9 mouse cellular contexts compared by ENCODE assay signal in genomic region chr14:78535366-78535765, GRCm38 (mm10). TPM values are rescaled to one million over a fixed set of nuclear protein-coding genes. Genes with fewer than 3 reads are reported as not detected.
DNase-seq lines count a peak whose midpoint lies in the region; ATAC-seq and TF ChIP-seq lines count a peak whose summit lies in the region.
"Had no signal": no experiment of that assay in that cellular context is flagged by ENCODE, and none has a peak within 500 bp of the region (broad histone marks: within the 10 kb centered on the region; RNA-seq: fewer than 3 reads in every experiment).

No protein-coding gene starts in this region.

- peak overlapping the region; percentile 45 for H3K4me3 ChIP-seq in lung, adult 2 months (replicated peaks; ENCODE audit: extremely low read depth, low read depth, low read length)
- peak overlapping the region; percentile 82 for H3K4me3 ChIP-seq in embryonic facial prominence, embryonic 14.5 days (ENCODE audit: low read depth, low read length)
- H3K4me3 ChIP-seq in intestine, postnatal 0 days (ENCODE audit: low read depth, low read length): peak overlapping the region; percentile 83
- peak overlapping the region; percentile 97 for H3K4me3 ChIP-seq in neural tube, embryonic 15.5 days (replicated peaks)

- no peaks in the 10 kb centered on the region for H3K9me3 ChIP-seq in embryonic facial prominence, embryonic 14.5 days (ENCODE audit: control insufficient read depth, low read length)
- H3K9me3 ChIP-seq in intestine, postnatal 0 days (ENCODE audit: control insufficient read depth): no peaks in the 10 kb centered on the region
- no peaks in the 10 kb centered on the region for H3K9me3 ChIP-seq in neural tube, embryonic 15.5 days (replicated peaks)

- no peak for TF ChIP-seq POLR2A in lung, adult 2 months (IDR thresholded peaks at IDR 0.05; ENCODE audit: borderline replicate concordance, extremely low read depth, low read depth, low read length)

- no peak for DNase-seq in lung, adult 2 months
- DNase-seq in lung, postnatal 14 days: no peak
- no peak for DNase-seq in embryonic facial prominence, embryonic 14.5 days (ENCODE audit: low spot score)
- no peak for DNase-seq in layer of hippocampus, postnatal 25 days (ENCODE audit: extremely low spot score in 1 of 2, low spot score in 1 of 2)
- no peak for DNase-seq in spleen, postnatal 14 days (ENCODE audit: low spot score in 2 of 2)
- DNase-seq in spleen, postnatal 36 days (ENCODE audit: low spot score in 2 of 2): no peak
- DNase-seq: kidney, postnatal 10 days had no signal

- H3K9ac ChIP-seq in embryonic facial prominence, embryonic 14.5 days (ENCODE audit: low read depth, low read length): peak overlapping the region; percentile 94
- H3K9ac ChIP-seq in intestine, postnatal 0 days (ENCODE audit: low read depth, low read length): peak overlapping the region; percentile 97; the same call in 1 of the 2 replicates
- H3K9ac ChIP-seq in neural tube, embryonic 15.5 days (replicated peaks): peak overlapping the region; percentile 98

- H3K27ac ChIP-seq in embryonic facial prominence, embryonic 14.5 days (replicated peaks; ENCODE audit: low read depth, low read length): 0 out of 2 replicates have a peak overlapping the region, but pooled peaks have one; percentile 34
- H3K27ac ChIP-seq in intestine, postnatal 0 days (ENCODE audit: low read depth, low read length): no peak overlapping the region
- H3K27ac ChIP-seq in neural tube, embryonic 15.5 days (replicated peaks): peak overlapping the region; percentile 96; the same call in 1 of the 2 replicates

- H3K4me1 ChIP-seq in lung, adult 2 months (ENCODE audit: control insufficient read depth, insufficient read depth, low read length): peaks cover 18% of the 10 kb centered on the region
- H3K4me1 ChIP-seq in embryonic facial prominence, embryonic 14.5 days (ENCODE audit: control insufficient read depth, insufficient read depth, low read length): peaks cover 7% of the 10 kb centered on the region; the same call in 1 of the 2 replicates
- H3K4me1 ChIP-seq in intestine, postnatal 0 days (replicated peaks; ENCODE audit: control insufficient read depth, insufficient read depth, low read length): 0 out of 2 replicates have a peak, but pooled peaks cover 3% of the 10 kb centered on the region
- peaks cover 43% of the 10 kb centered on the region for H3K4me1 ChIP-seq in neural tube, embryonic 15.5 days

- ATAC-seq in embryonic facial prominence, embryonic 14.5 days (ENCODE audit: low read depth): no peak
- ATAC-seq in intestine, postnatal 0 days: no peak
- no peak for ATAC-seq in neural tube, embryonic 15.5 days (ENCODE audit: low FRiP score)

- WGBS in lung, adult 2 months: 37% methylated on average over 2 of the region's 2 CpGs
- 36% methylated on average over 2 of the region's 2 CpGs for WGBS in embryonic facial prominence, embryonic 14.5 days
- 47% methylated on average over 2 of the region's 2 CpGs for WGBS in intestine, postnatal 0 days
- 24% methylated on average over 2 of the region's 2 CpGs for WGBS in neural tube, embryonic 15.5 days

- no peaks in the 10 kb centered on the region for H3K27me3 ChIP-seq in embryonic facial prominence, embryonic 14.5 days (replicated peaks; ENCODE audit: control insufficient read depth, insufficient read depth, low read length)
- no peaks in the 10 kb centered on the region for H3K27me3 ChIP-seq in intestine, postnatal 0 days (replicated peaks; ENCODE audit: control insufficient read depth, insufficient read depth, low read length)
- no peaks in the 10 kb centered on the region for H3K27me3 ChIP-seq in neural tube, embryonic 15.5 days (replicated peaks)

- no peak for TF ChIP-seq CTCF in lung, adult 2 months (IDR thresholded peaks at IDR 0.05; ENCODE audit: insufficient read depth, low read length)
- no peak for TF ChIP-seq CTCF in intestine, postnatal 0 days (IDR thresholded peaks at IDR 0.05; ENCODE audit: low read depth)

- H3K36me3 ChIP-seq in embryonic facial prominence, embryonic 14.5 days (ENCODE audit: control insufficient read depth, insufficient read depth, low read length): no peaks in the 10 kb centered on the region
- no peaks in the 10 kb centered on the region for H3K36me3 ChIP-seq in intestine, postnatal 0 days (ENCODE audit: control insufficient read depth, insufficient read depth)
- no peaks in the 10 kb centered on the region for H3K36me3 ChIP-seq in neural tube, embryonic 15.5 days

- peak overlapping the region; percentile 70 for H3K4me2 ChIP-seq in embryonic facial prominence, embryonic 14.5 days (ENCODE audit: low read depth, low read length)
- peak overlapping the region; percentile 83 for H3K4me2 ChIP-seq in intestine, postnatal 0 days (replicated peaks; ENCODE audit: low read depth)
- H3K4me2 ChIP-seq in neural tube, embryonic 15.5 days: peak overlapping the region; percentile 80

RNA-seq across cellular contexts. Expression of gene Akap11, which starts 1.2 kb away (rescaled TPM):
- polyA plus RNA-seq in lung, adult 2 months (2012; rRNA removed): 5.3 and 10.2 TPM in 2 replicates
- 18.6 and 19.3 TPM in 2 replicates for polyA plus RNA-seq in embryonic facial prominence, embryonic 14.5 days (2014; fragmentation: Nextera tagmentation; extraction: Ambion mirVana)
- 7.1 and 8.5 TPM in 2 replicates for polyA plus RNA-seq in intestine, postnatal 0 days (2015; fragmentation: Nextera tagmentation; extraction: Ambion mirVana)
- 31.5 and 32.4 TPM in 2 replicates for polyA plus RNA-seq in neural tube, embryonic 15.5 days (2015; fragmentation: Nextera tagmentation; extraction: Ambion mirVana)
- total RNA-seq in layer of hippocampus, postnatal 25 days (2021): 100 to 1,000 TPM; 184 to 194 TPM

Comparison
In these comparisons a context has a peak if more than half of its experiments do, and no peak if none do; other contexts are left out.
1. H3K4me3 ChIP-seq: peak in every context shown above with its lines; median percentile 97 in neural tube, embryonic 15.5 days; 83 in intestine, postnatal 0 days; 82 in embryonic facial prominence, embryonic 14.5 days; 45 in lung, adult 2 months.